22 mouse cellular contexts compared by ENCODE assay signal in genomic region chr3:136731579-136731978, GRCm38 (mm10).
DNase-seq lines count a peak whose midpoint lies in the region; ATAC-seq and TF ChIP-seq lines count a peak whose summit lies in the region.
"Had no signal": no experiment of that assay in that cellular context is flagged by ENCODE, and none has a peak within 500 bp of the region (broad histone marks: within the 10 kb centered on the region; RNA-seq: fewer than 3 reads in every experiment).

No protein-coding gene starts in this region.

- DNase-seq in cerebellum, adult 2 months = no peak
- DNase-seq in cerebellum, postnatal 10 days = no peak
- DNase-seq in frontal cortex, postnatal 10 days (ENCODE audit: low spot score in 2 of 2) = no peak
- peak; percentile 62 for DNase-seq in brain, adult 2 months (ENCODE audit: low read depth, low spot score)
- DNase-seq in hindbrain, embryonic 10.5 days (ENCODE audit: low spot score) = no peak
- DNase-seq: adrenal gland, adult 2 months; adrenal gland, adult 8-10 months; adrenal gland, postnatal 10 days; adrenal gland, postnatal 14 days; adrenal gland, postnatal 25 days; adrenal gland, postnatal 36 days; B cell, adult 2 months; cerebellum, adult 11 months; cerebellum, adult 11-12 months; cerebellum, adult 18-20 months; cerebellum, adult 8-10 months had no signal

- no peak overlapping the region for H3K4me3 ChIP-seq in cerebellum, adult 2 months (replicated peaks; ENCODE audit: insufficient read depth, low read depth, low read length)
- no peak overlapping the region for H3K4me3 ChIP-seq in hindbrain, embryonic 10.5 days

- no peaks in the 10 kb centered on the region for H3K36me3 ChIP-seq in hindbrain, embryonic 10.5 days

- whole genome bisulfite sequencing in cerebellum, adult 2 months = 79% methylated on average over 6 of the region's 6 CpGs
- 93% methylated on average over 6 of the region's 6 CpGs for WGBS in hindbrain, embryonic 10.5 days

- peak; percentile 56 for ATAC-seq in frontal cortex, adult (ENCODE audit: low TSS enrichment)
- ATAC-seq: activated CD4-positive, CD25-positive, alpha-beta regulatory T cell, adult 4 months; CD4-positive, CD25-positive, alpha-beta regulatory T cell, adult 4 months; Patski had no signal

- H3K27me3 ChIP-seq in cerebellum, adult 2 months (ENCODE audit: control insufficient read depth, insufficient read depth, low read length) = no peaks in the 10 kb centered on the region
- H3K27me3 ChIP-seq in hindbrain, embryonic 10.5 days (ENCODE audit: insufficient read depth, poor library complexity, severe bottlenecking) = no peaks in the 10 kb centered on the region
- H3K27me3 ChIP-seq: CH12.LX, Patski had no signal

- peaks cover 34% of the 10 kb centered on the region for H3K4me1 ChIP-seq in cerebellum, adult 2 months (ENCODE audit: control insufficient read depth, insufficient read depth, low read length)
- H3K4me1 ChIP-seq in hindbrain, embryonic 10.5 days (replicated peaks) = peaks cover 8% of the 10 kb centered on the region; the same call in 1 of the 2 replicates

- no peaks in the 10 kb centered on the region for H3K9me3 ChIP-seq in hindbrain, embryonic 10.5 days
- H3K9me3 ChIP-seq: G1E had no signal

- H3K27ac ChIP-seq in cerebellum, adult 2 months (ENCODE audit: insufficient read depth, low read length) = 0 out of 2 replicates have a peak overlapping the region, but pooled peaks have one; percentile 27
- H3K27ac ChIP-seq in hindbrain, embryonic 10.5 days = no peak overlapping the region

- no peak for TF ChIP-seq CTCF in cerebellum, adult 2 months (IDR thresholded peaks at IDR 0.05; ENCODE audit: borderline replicate concordance, insufficient read depth, low read depth, low read length)

- TF ChIP-seq POLR2A in cerebellum, adult 2 months (IDR thresholded peaks at IDR 0.05; ENCODE audit: borderline replicate concordance, insufficient read depth, low read length) = no peak
